Mouse (Mus musculus) lung, adult 2 months (tissue): ENCODE data around the gene B9d2.

Source experiments
- CTCF ChIP-seq: fragments of 200-500 bp; IDR thresholded peaks from 2 replicates; pipeline ENCODE4 v1.5.1; 2011; ENCODE audit warnings: mild to moderate bottlenecking, low read length, control low read depth; ENCODE audit not compliant: insufficient read depth
- POLR2A ChIP-seq: fragments of 200-500 bp; IDR thresholded peaks from 2 replicates; pipeline ENCODE4 v1.6.1; 2011; ENCODE audit warnings: low read depth, mild to moderate bottlenecking, control low read depth, low read length, borderline replicate concordance; ENCODE audit errors: extremely low read depth

GRCm38 (mm10) chr7:25686680-25687531 is 6.3 kb downstream of the B9d2 start, which contains the start of gene Tgfb1:
- TF ChIP-seq CTCF, result peak; percentile 44; the same call in 1 of the 2 replicates
- TF ChIP-seq POLR2A, result peak; percentile 50; the same call in 1 of the 2 replicates
